Mouse (Mus musculus) G1E (cell line): ENCODE measurements around the gene Cbx1.

Experiments
- CTCF ChIP-seq: IDR thresholded peaks from 2 replicates; pipeline ENCODE4 v1.5.1; 2012; ENCODE audit warnings: low read depth, low read length, inconsistent platforms, mixed read lengths
- GATA1 ChIP-seq: IDR thresholded peaks from 2 replicates; pipeline ENCODE4 v1.6.1; 2012; ENCODE audit warnings: borderline replicate concordance, low read length, inconsistent platforms, mixed read lengths
- TAL1 ChIP-seq: conservative IDR thresholded peaks from 2 replicates; pipeline ENCODE4 v1.6.1; 2012; ENCODE audit warnings: low read depth, low read length, inconsistent platforms, mixed read lengths

DNA sequence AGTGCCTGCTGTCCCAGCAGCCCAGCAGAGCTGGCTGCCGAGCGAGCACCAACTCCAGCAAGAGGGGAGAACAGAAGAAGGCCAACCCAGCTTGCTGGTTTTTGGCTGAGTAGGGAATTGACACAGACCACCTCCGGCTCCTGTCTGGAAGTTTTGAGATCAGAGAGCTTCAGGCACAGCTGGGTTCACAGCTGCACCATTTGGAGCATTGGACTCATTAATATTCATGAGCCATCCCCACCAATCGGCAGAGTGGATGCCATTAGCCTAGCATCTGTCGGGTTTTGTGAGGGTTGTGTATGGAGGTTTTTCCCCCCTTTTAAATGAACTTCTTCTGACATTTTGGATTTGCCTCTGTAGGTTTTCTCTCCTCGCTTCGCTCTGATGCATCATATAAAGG, 21.8 kb upstream of the Cbx1 start:
- TF ChIP-seq GATA1 = no peak
- no peak for TF ChIP-seq CTCF
- TF ChIP-seq TAL1 = no peak
